Mouse (Mus musculus) cerebellum, adult 18-20 months (tissue): ENCODE measurements around the gene Myo7a.

Experiments used
- DNase-seq, 2 experiments: peaks; one replicate each; pipeline ENCODE4 v3.0.0; 2021

Gene Myo7a

DNA sequence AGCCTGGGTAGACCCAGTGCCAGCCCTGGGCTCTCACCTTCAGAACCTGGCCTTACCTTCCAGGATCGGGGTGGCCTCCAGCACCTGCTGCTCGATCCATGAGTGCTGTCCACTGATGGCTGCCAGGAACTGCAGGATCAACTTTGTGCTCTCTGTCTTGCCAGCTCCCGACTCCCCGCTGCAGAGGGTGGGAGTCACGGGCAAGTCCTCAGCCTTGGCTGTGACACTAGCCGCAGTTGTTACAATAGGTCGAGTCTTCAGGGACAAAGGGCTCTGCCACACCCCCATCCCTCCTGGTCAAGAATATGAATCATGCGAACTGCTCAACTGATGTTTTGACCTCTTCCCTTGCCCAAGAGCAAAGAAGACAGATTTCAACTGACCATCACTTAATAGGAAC, 21.8 kb downstream of the Myo7a start:
- DNase-seq = no peak

- DNase-seq = no peak
These were observed 23.5 kb downstream of the Myo7a start for GRCm38 (mm10) chr7:98095852-98096251.

- DNase-seq = no peak
These were observed 33.0 kb downstream of the Myo7a start for GRCm38 (mm10) chr7:98086346-98086745.

DNA sequence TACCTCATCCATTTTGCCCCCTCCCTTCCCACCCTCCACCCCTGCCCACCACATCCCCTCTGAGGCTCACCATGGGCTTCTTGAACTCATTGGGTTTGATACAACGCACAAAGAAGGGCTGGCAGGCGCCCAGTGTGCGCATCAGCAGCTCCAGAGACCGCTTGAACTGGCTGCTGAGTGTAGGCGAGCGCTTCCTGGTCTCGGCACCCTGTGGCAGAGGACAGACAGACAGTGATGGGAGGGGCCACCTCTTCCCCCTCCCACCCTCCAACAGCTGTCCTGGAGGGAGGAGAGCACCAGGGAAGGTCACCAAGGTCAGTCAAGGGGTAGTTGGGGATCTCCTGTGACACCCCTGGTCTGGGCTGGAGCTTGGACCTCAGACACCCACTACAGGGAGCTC, 34.0 kb downstream of the Myo7a start:
- DNase-seq = no peak

GRCm38 (mm10) chr7:98084541-98085293, 34.6 kb downstream of the Myo7a start:
- no peak for DNase-seq

GRCm38 (mm10) chr7:98082376-98082775, 36.9 kb downstream of the Myo7a start:
- no peak for DNase-seq

DNA sequence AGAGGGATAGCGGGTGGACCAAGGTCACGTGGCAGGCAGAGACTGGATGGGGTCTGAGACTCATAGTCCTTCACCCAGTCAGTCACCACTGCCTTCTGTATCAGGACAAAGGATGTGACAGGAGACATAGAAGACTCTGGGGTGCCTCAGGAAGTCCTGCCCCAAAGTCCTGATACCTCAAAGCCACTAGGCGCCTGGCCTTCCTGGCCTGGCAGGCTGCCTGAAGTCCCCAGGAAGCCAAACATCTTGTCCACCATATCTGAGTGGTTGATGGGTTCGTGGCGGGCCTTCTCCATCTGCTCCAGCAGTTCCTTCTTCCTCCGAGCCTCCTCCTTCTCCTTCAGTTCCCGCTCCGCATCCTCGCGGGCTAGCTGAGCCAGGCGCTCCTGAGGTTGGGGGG, 41.9 kb downstream of the Myo7a start:
- no peak for DNase-seq

GRCm38 (mm10) chr7:98071620-98072019, 47.7 kb downstream of the Myo7a start:
- peak; percentile 84 to 89 for DNase-seq

GRCm38 (mm10) chr7:98066229-98066628, 53.1 kb downstream of the Myo7a start:
- no peak for DNase-seq

GRCm38 (mm10) chr7:98054942-98055341, 64.4 kb downstream of the Myo7a start:
- DNase-seq = no peak

DNA sequence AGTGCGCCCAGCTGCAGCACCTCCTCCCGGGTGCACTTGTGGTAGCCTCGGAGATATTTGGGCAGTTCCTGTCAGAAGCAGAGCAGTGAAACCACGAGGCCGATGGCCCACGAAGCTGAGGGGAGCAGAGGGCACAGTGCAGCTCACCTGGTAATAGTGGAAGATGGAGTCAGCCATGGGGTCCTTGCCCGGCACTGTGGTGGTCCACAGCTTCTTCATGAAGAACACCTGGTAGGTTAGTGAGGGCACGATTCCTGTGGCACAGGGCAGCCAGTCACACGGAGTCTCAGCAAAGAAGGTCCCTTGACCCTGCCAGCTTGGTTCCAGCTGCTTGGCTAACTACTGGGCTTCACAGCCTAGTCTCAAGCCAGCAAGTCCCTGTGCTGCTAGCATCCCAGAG, 64.9 kb downstream of the Myo7a start:
- DNase-seq = no peak

DNA sequence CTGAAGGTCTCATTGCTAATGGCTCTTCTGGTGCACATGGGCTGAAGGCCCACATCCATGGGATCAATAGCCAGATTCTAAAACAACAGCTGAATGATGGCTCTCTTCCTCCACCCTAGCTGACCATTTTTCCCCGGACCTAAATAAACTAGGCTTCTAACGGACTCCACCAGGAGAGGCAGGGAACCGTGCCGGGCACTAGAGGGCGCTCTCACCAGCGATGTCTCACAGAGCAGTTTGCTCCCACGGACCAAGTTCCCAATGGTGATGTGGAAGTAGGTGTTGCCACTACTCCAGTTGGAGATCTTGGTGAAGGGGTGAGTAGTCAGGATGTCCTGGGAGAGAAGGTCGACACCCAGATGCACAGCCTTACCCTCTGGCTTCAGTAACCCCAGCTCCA, 67.3 kb downstream of the Myo7a start:
- DNase-seq = peak; percentile 49 to 50

DNA sequence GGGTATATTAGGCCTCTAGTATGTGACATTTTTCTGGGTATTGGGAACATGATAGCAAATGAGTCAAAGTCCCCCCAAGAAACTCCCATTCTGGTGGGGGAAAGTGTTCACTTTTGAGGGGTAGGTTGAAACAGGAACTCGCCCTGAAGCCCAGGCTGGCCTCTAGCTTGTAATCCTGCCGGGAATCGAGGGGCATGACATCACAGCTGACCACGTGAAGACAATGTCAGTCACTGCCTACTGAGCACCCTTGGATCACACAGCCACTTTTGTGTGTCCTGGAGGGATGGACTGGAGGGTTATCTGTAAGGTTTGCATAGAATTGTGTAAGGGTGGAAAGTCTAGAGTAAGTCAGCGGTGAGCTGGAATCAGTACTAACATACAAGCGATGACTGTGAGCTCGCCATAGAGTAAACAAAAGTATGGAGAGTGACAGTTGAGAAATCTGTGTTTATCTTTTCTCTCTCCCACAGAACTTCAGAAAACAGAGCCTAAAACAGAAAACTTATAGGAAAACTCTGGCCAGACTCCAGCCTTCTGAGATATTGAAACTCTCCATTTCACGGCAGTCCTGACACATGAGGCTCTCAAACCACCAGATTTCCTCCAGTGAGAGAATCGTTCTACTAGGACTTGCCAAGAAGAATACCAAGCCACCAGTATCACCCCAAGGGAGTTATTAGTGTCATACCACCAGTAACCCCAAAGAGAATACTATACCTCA, 71.1 kb downstream of the Myo7a start:
- no peak for DNase-seq

- no peak for DNase-seq
These were observed 116.7 kb downstream of the Myo7a start for GRCm38 (mm10) chr7:98002617-98003016.
